Mouse (Mus musculus): ENCODE measurements around the gene Fhdc1.

The Fhdc1 gene

DNA sequence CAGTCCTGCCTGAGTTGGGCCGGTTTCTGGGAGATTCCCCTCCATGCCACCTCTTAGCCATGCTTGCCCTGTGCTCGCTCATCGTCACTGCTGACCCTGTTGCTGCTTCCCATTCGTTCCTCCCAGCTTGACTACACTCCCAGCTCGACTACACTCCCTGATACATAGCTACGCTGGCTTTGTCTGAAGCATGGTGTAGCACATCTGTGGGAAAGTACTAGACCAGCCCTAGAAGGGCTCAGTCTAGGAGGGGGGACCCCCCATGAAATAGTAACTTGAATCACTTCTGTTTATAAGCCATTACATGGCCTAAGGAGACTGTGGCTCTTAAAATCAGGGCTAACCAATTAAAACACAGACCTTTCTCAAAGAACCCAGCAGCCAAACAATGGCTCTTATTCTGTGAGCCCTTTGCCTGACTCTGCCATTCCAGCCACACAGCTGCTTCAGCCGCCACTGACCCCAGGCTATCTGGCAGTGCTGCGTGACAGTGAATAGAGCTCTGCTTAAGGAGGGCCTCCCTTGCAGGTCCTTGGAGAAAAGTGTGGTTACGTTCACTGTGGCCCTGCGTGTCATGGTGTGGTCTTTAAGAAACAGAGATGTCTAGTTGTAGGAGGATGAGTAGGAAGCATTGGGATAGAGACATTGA is 47.3 kb downstream of the Fhdc1 start:
- in situ Hi-C loops (cut with MboI, MseI), result no loop called here

DNA sequence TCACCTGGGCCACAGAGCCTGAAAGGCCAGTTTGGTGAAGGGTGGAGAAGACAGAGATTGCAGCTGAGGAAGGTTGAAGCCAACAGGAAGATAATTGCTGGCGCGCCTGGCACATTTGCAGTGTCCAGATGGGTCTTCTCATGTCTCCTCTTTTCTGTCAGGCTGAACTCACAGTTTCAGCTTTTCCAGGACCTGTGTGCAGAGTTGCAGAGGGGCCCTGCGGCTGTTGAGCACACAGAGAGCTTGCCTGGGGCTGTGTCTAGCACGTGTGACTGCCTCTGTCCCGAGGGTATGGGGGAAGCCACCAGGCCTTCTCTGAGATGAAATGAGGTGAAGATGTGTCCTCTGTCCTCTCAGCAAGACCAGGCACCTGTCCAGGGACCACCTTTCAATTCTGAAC is 49.0 kb downstream of the Fhdc1 start:
- in situ Hi-C loops (cut with MboI, MseI), result no loop called here

DNA sequence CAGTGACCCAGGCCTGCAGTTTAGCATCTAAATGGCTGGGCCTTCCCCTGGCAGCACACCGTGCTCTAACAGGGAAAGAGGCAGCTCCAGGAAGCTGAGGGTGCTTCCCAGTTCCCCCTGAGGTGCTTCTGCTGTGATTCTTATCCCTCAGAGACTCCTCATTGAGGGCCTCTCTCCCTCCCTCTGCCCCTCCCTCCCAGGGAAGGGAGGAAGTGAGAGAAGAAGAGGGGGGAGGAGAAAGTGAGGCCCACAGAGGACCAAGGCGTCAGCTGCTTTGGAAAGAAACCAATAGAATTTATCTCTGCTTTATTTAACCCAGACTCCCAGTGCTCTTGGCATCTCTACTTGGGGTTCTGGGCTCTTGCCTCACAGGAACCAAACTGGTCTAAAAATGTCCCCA is 50.1 kb downstream of the Fhdc1 start:
- in situ Hi-C loops (cut with MboI, MseI), result no loop called here

DNA sequence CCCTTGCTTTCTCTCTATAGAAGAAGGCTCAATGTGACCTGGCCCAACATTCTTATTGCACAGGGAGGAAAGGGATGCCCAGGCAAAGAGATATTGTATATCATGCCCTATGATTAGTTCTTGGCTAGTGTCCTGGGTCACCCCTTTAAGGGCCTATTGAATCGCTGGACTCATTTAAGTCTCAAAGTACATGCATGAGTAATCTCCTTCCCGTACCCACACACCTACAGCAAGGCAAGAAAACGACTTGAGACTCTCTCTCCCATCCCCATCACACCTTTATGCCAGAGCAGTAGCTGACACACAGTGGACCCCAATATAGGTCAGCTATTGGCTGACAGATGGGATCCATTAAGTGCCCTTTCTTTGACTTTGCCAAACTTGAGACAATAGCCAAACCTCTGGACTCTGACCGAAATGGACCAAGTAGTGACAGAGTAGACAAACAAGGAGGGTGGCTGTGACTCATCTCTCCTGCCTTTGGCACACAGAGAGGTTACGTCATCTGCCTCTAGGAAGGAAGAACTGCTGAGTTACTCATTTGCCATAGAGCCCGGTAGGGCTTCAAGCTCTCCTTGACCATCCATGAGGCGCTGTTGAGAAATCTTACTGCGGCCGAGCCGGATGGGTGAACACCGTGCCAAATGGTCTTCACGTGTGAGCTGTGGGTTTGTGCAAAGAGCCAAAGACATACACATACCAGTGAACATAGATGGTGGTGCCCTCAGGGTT is 51.1 kb downstream of the Fhdc1 start:
- in situ Hi-C loops (cut with MboI, MseI), result no loop called here

DNA sequence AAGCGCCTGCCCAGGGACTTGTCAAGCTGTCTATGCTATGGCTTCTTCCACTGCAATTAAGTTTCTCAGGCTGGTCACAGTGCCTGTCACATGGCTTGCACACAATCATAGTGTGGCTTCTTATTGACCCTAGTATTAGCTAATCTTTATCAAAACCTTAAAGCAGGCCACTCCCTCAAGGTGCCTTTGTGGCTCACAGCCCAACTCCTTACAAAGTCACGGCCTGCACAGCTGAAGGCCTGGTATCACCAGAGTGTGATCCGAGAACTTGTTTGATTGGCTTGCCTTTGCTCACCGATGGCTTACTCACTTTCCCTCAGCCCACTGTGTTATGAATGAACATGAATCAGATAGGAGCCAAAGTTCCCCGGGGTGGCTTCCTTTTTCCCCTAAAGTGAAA is 52.5 kb downstream of the Fhdc1 start:
- in situ Hi-C loops (cut with MboI, MseI), result no loop called here

DNA sequence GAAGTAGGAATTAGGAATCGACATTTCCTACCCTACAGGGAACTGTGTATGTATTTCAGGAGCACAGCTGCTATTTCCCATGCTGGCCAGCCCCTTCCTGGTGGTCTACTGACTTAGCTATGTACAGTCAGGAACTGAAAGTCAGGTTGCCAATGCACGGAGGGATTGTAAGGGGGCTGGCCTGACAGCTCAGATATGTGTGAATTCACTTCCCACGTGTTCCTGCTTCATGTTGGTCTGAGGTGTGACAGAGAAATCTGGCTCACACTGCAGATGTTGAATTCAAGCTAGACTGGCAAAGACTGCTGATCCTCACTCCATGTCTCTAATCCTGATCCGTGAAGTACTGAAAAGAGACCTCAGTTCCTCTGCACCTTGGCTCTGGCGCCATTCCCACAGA is 57.9 kb downstream of the Fhdc1 start:
- in situ Hi-C loops (cut with MboI, MseI), result no loop called here

DNA sequence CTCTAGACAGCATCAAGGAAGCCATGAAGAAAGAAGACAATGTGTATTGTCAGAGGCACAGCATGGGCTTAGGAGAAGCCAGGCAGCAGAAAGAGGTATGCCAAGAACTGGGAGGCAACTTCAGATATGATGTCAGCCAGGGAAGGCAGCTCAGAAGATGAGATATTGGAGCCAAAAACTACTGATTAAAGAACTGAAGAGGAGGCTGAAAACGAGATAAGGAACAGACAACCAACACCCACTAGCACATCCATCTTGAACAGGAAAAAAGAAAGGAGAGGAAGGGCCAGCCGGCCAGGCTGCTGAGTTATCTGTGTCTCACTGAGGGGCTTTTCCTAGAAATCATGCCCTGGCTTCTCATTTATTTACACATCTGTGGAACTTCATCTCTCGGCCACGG is 66.4 kb downstream of the Fhdc1 start:
- in situ Hi-C loops (cut with MboI, MseI), result no loop called here

GRCm38 (mm10) chr3:84412920-84413319 is 67.3 kb downstream of the Fhdc1 start:
- in situ Hi-C loops (cut with MboI, MseI), result no loop called here

- in situ Hi-C loops (cut with MboI, MseI), result no loop called here
Observed at GRCm38 (mm10) chr3:84409474-84409862, 70.8 kb downstream of the Fhdc1 start.

DNA sequence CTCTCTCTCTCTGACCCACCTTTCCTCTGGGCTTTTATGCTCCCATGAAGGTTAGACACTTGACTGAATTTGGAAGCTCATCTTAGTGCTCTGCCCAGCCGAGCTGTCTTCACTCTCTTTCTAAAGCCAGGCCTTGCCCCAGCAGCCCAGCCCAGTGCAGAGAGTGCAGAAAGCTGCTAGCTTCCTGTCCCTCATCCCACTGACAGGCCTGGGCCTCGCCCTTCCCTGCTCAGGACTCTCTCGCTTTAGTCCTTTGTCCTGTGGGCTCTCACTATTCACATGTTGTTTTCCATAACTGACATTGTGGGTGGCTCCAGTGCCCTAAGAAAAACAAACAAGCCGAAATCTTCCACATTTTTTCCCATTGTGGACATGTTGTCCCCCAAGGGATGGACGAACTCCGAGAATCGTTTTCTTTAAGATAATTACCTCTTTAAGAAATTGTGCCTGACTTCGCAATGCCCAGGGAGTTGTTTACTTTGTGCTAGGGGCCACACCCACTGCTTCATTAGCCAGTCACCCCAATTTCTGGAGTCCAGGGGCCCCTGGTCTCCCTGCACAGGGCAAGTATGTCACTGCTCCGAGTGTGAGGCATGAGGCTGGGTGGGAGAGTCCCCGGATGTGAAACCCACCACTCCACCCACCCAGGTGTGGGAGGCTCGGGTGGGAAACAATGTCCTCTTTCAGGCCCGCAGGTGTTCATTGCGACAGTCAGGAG is 71.3 kb downstream of the Fhdc1 start:
- in situ Hi-C loops (cut with MboI, MseI), result no loop called here

DNA sequence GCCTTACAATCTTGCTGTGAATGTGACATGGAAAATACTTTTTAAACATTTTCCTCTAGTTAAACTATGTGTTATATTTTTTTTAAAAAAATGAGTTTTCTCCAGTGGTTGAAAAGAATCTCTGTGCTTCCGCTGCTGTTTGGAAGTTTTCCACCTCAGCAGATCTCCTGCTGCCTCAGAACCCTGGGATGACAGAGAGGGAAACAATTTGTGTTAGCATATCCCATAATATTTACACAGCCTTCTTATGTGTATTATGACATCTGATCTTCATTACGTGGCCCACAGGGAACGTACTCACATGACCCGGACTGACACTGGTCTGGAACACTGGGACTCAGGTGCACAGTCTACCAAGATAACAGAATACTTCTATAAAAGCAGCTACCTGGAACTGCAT is 74.7 kb downstream of the Fhdc1 start:
- in situ Hi-C loops (cut with MboI, MseI), result no loop called here

DNA sequence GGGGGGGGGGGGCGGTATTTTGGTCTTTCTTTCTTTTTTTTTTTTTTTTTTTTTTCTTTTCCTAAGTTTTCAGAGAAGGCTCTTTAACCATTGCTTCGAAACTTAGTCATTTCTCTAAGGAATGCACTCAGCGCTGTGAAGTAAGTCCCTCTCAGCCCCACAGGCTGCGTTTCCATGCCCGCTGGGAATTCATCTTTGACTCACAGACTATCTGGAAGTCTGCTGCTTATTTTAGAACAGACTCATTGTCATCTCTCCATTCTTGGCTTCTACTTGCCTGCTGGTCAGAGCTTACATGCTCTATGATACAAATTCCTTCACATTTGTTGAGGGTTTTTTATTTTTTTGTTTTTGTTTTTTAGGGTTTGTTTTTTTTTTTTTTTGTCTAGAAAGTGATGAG is 76.8 kb downstream of the Fhdc1 start:
- in situ Hi-C loops (cut with MboI, MseI), result no loop called here

DNA sequence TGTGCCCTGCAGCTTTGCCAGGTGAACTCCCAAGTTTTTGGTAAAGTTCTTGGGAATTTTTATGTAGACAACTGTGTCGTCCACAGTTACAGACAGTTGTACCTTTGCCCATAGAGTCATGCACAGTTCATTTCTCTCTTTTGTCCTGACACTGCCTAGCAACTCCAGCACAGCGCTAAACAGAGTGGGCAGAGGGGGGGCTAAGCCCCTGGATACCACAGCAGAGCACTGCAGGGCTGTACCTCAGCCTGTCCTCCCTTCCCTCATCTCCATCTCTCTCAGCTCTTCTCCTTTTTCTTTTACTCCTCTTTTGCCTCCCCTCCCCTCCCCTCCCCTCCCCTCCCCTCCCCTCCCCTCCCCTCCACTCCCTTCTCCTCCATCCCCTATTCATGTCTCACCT is 77.5 kb downstream of the Fhdc1 start:
- in situ Hi-C loops (cut with MboI, MseI), result no loop called here

GRCm38 (mm10) chr3:84397976-84398375 is 82.3 kb downstream of the Fhdc1 start:
- in situ Hi-C loops (cut with MboI, MseI), result no loop called here

DNA sequence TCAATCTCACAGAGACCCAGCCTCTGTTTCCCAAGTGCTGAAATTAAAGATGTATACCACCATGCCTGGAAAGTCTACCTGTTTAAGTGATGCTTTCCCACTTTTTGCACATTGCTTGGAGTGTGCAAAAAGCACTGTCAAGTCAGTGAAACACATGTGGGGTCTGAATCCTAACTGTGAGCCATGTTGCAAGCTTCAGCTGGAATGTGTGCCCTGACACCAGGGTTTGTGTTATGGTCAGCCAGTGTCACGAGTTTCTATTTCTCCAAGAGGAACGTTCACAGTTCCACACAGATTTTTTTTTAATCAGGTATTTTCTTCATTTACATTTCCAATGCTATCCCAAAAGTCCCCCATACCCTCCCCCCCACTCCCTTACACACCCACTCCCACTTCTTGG is 84.0 kb downstream of the Fhdc1 start:
- in situ Hi-C loops (cut with MboI, MseI), result no loop called here

GRCm38 (mm10) chr3:84395840-84396239 is 84.4 kb downstream of the Fhdc1 start:
- in situ Hi-C loops (cut with MboI, MseI), result no loop called here

GRCm38 (mm10) chr3:84394841-84395447 is 85.3 kb downstream of the Fhdc1 start:
- in situ Hi-C loops (cut with MboI, MseI), result no loop called here

Data from regulatory T cell (primary cell).